Mouse (Mus musculus) myocyte (in vitro differentiated cells): Measurements from ENCODE around the gene Yif1b. TPM values are rescaled to one million over a fixed set of nuclear protein-coding genes. Genes with fewer than 3 reads are reported as not detected.

Source experiments
- H3K27me3 ChIP-seq: one replicate; pipeline ENCODE4 v1.6.1; 2011; ENCODE audit not compliant: control insufficient read depth, insufficient read depth, insufficient read length
- H3K36me3 ChIP-seq: one replicate; pipeline ENCODE4 v1.6.1; 2011; ENCODE audit not compliant: control insufficient read depth, insufficient read depth
- H3K4me2 ChIP-seq: one replicate; pipeline ENCODE4 v1.6.1; 2011; ENCODE audit warnings: low read depth, control low read depth
- H3K4me3 ChIP-seq: one replicate; pipeline ENCODE4 v1.5.1; 2011; ENCODE audit warnings: mild to moderate bottlenecking, control low read depth, moderate library complexity
- H3K79me2 ChIP-seq: one replicate; pipeline ENCODE4 v1.6.1; 2011; ENCODE audit not compliant: control insufficient read depth, insufficient read depth
- H3ac ChIP-seq: one replicate; pipeline ENCODE4 v1.6.1; 2011; ENCODE audit not compliant: control insufficient read depth, insufficient read length
- CEBPB ChIP-seq: IDR thresholded peaks from 2 replicates; pipeline ENCODE4 v1.6.1; 2011; ENCODE audit warnings: mild to moderate bottlenecking, moderate library complexity; ENCODE audit not compliant: poor library complexity, insufficient read depth, severe bottlenecking
- E2F4 ChIP-seq: IDR thresholded peaks from one replicate; pipeline ENCODE4 v1.6.1; 2011; ENCODE audit warnings: mild to moderate bottlenecking, control low read depth, moderate library complexity; ENCODE audit not compliant: insufficient read depth
- MAX ChIP-seq: IDR thresholded peaks from one replicate; pipeline ENCODE4 v1.6.1; 2011; ENCODE audit warnings: low read depth, mild to moderate bottlenecking, control low read depth
- MYOD1 ChIP-seq, 3 experiments: IDR thresholded peaks; one replicate each; pipeline ENCODE4 v1.6.1; 2011; ENCODE audit warnings: control low read depth in 2 of 3, low read depth in 2 of 3, mild to moderate bottlenecking in 2 of 3, moderate library complexity in 1 of 3; ENCODE audit not compliant: insufficient read length in 2 of 3, control insufficient read depth in 1 of 3
- MYOG ChIP-seq, 3 experiments: IDR thresholded peaks; one replicate each; pipeline ENCODE4 v1.6.1; 2011; ENCODE audit warnings: control low read depth in 2 of 3, low read depth in 2 of 3, mild to moderate bottlenecking in 2 of 3; ENCODE audit not compliant: insufficient read length in 2 of 3, control insufficient read depth in 1 of 3, insufficient read depth in 1 of 3
- POLR2A ChIP-seq: IDR thresholded peaks from one replicate; pipeline ENCODE4 v1.6.1; 2011; ENCODE audit warnings: low read depth, mild to moderate bottlenecking, control low read depth, moderate library complexity; ENCODE audit not compliant: insufficient read length
- POLR2AphosphoS2 ChIP-seq: IDR thresholded peaks from one replicate; pipeline ENCODE4 v1.6.1; 2011; ENCODE audit warnings: low read depth, control low read depth; ENCODE audit not compliant: insufficient read length
- REST ChIP-seq: IDR thresholded peaks from one replicate; pipeline ENCODE4 v1.6.1; 2011; ENCODE audit warnings: mild to moderate bottlenecking, control low read depth, moderate library complexity; ENCODE audit not compliant: insufficient read depth, insufficient read length
- SRF ChIP-seq: IDR thresholded peaks from one replicate; pipeline ENCODE4 v1.6.1; 2011; ENCODE audit warnings: low read depth; ENCODE audit not compliant: control insufficient read depth, insufficient read length
- TCF12 ChIP-seq: IDR thresholded peaks from one replicate; pipeline ENCODE4 v1.6.1; 2011; ENCODE audit warnings: mild to moderate bottlenecking, control low read depth; ENCODE audit not compliant: poor library complexity, insufficient read depth, severe bottlenecking
- TCF3 ChIP-seq: IDR thresholded peaks from one replicate; pipeline ENCODE4 v1.6.1; 2011; ENCODE audit warnings: low read depth, control low read depth; ENCODE audit not compliant: insufficient read length
- USF1 ChIP-seq: IDR thresholded peaks from one replicate; pipeline ENCODE4 v1.6.1; 2011; ENCODE audit warnings: low read depth, mild to moderate bottlenecking, control low read depth, moderate library complexity
- polyA plus RNA-seq: library from polyadenylated mRNA; unstranded; fragments of >200 nt; fragmentation: generic; extraction: Trizol; gene quantifications from one replicate; pipeline ENCODE4 v1.2.1, GENCODE M21; 2012; ENCODE audit warnings: missing spikeins

Gene Yif1b
- polyA plus RNA-seq, 1 experiment, result 166 TPM

- Histone ChIP-seq H3K27me3 (no peaks in the 10 kb centered on the region), H3ac (no peak overlapping the region), H3K79me2 (no peaks in the 10 kb centered on the region), H3K4me2 (no peak overlapping the region), H3K4me3 (no peak overlapping the region), H3K36me3 (no peaks in the 10 kb centered on the region)
- TF ChIP-seq E2F4 (no peak), POLR2AphosphoS2 (no peak), REST (no peak), TCF12 (no peak), POLR2A (no peak), MYOG (IDR thresholded peaks at IDR 0.05; ENCODE audit: control insufficient read depth in 1 of 3, insufficient read depth in 1 of 3, insufficient read length in 2 of 3, low read depth in 2 of 3) (no peak), CEBPB (no peak), MYOD1 (IDR thresholded peaks at IDR 0.05; ENCODE audit: control insufficient read depth in 1 of 3, insufficient read length in 2 of 3, low read depth in 2 of 3) (no peak), USF1 (no peak), TCF3 (no peak), SRF (no peak), MAX (no peak)
Measured at GRCm38 (mm10) chr7:29290691-29291485, 52.8 kb downstream of the Yif1b start.

- no peak overlapping the region for H3K4me3 ChIP-seq
- H3K27me3 ChIP-seq, result no peaks in the 10 kb centered on the region
- H3K4me2 ChIP-seq, result no peak overlapping the region
- TF ChIP-seq MYOD1 (IDR thresholded peaks at IDR 0.05; ENCODE audit: control insufficient read depth in 1 of 3, insufficient read length in 2 of 3, low read depth in 2 of 3) (no peak), TCF3 (no peak), SRF (no peak), E2F4 (no peak), REST (no peak), MYOG (IDR thresholded peaks at IDR 0.05; ENCODE audit: control insufficient read depth in 1 of 3, insufficient read depth in 1 of 3, insufficient read length in 2 of 3, low read depth in 2 of 3) (no peak), POLR2AphosphoS2 (no peak), CEBPB (no peak), MAX (no peak), TCF12 (no peak)
- H3K36me3 ChIP-seq, result no peaks in the 10 kb centered on the region
- H3K79me2 ChIP-seq, result no peaks in the 10 kb centered on the region
- no peak overlapping the region for H3ac ChIP-seq
Measured at GRCm38 (mm10) chr7:29291616-29292457, 53.7 kb downstream of the Yif1b start.

GRCm38 (mm10) chr7:29292458-29293098, 54.4 kb downstream of the Yif1b start:
- no peak overlapping the region for H3ac ChIP-seq
- no peaks in the 10 kb centered on the region for H3K27me3 ChIP-seq
- H3K36me3 ChIP-seq, result no peaks in the 10 kb centered on the region
- TF ChIP-seq REST (no peak), SRF (no peak), MYOD1 (IDR thresholded peaks at IDR 0.05; ENCODE audit: control insufficient read depth in 1 of 3, insufficient read length in 2 of 3, low read depth in 2 of 3) (no peak), POLR2A (no peak), POLR2AphosphoS2 (no peak), TCF12 (no peak), MAX (no peak), CEBPB (no peak), E2F4 (no peak), MYOG (IDR thresholded peaks at IDR 0.05; ENCODE audit: control insufficient read depth in 1 of 3, insufficient read depth in 1 of 3, insufficient read length in 2 of 3, low read depth in 2 of 3) (no peak), TCF3 (no peak), USF1 (no peak)
- H3K79me2 ChIP-seq, result no peaks in the 10 kb centered on the region
- H3K4me2 ChIP-seq, result no peak overlapping the region
- no peak overlapping the region for H3K4me3 ChIP-seq

GRCm38 (mm10) chr7:29293131-29294065, 55.3 kb downstream of the Yif1b start:
- no peak for TF ChIP-seq E2F4
- TF ChIP-seq TCF12, result no peak
- TF ChIP-seq MAX, result no peak
- no peak for TF ChIP-seq MYOG (IDR thresholded peaks at IDR 0.05; ENCODE audit: control insufficient read depth in 1 of 3, insufficient read depth in 1 of 3, insufficient read length in 2 of 3, low read depth in 2 of 3)
- no peak for TF ChIP-seq REST
- no peak for TF ChIP-seq POLR2AphosphoS2
- TF ChIP-seq SRF, result no peak
- no peak for TF ChIP-seq USF1
- TF ChIP-seq POLR2A, result no peak
- TF ChIP-seq MYOD1 (IDR thresholded peaks at IDR 0.05; ENCODE audit: control insufficient read depth in 1 of 3, insufficient read length in 2 of 3, low read depth in 2 of 3), result no peak
- no peak for TF ChIP-seq TCF3
- no peak for TF ChIP-seq CEBPB
- Histone ChIP-seq H3K4me2 (no peak overlapping the region), H3K27me3 (no peaks in the 10 kb centered on the region), H3K79me2 (no peaks in the 10 kb centered on the region), H3K4me3 (no peak overlapping the region), H3ac (no peak overlapping the region), H3K36me3 (no peaks in the 10 kb centered on the region)
